Mouse (Mus musculus) limb, embryonic 13.5 days (tissue): Measurements from ENCODE around the gene Zswim4. TPM values are rescaled to one million over a fixed set of nuclear protein-coding genes. Genes with fewer than 3 reads are reported as not detected.

Experiments used
- microRNA counts: library from miRNA; unstranded; fragments of <30 nt; microRNA quantifications from one replicate; lab custom pipeline; 2016
- microRNA-seq: library from miRNA; unstranded; fragments of <30 nt; microRNA quantifications from one replicate; pipeline ENCODE4, GENCODE M21; 2016
- polyA plus RNA-seq: library from polyadenylated mRNA; unstranded; fragments of >200 nt; fragmentation: Nextera tagmentation; extraction: Ambion mirVana; gene quantifications from 2 replicates; pipeline ENCODE4 v1.2.1, GENCODE M21; 2015

The Zswim4 gene
- polyA plus RNA-seq, 1 experiment from 2014 or later: 23.5 TPM

MicroRNAs within 50 kb of the gene (microRNA counts, 519-probe panel; counts per million panel counts)
- 3,015 counts per million, percentile 50 among the panel's probes with 10 or more counts for microRNA mmu-miR-181c (lab: Ali Mortazavi, UCI)
- 4,492 counts per million, percentile 86 among the panel's probes with 10 or more counts for microRNA mmu-miR-23a (lab: Ali Mortazavi, UCI)
- microRNA mmu-miR-27a (lab: Ali Mortazavi, UCI): 4,913 counts per million, percentile 93 among the panel's probes with 10 or more counts

Small RNAs within 50 kb of the gene (microRNA-seq; reads per million reads assigned to microRNA genes)
- gene Mir181c: 6,834 reads per million, percentile 93 among the genes with 10 or more reads in this experiment
- gene Mir181d: 3,666 reads per million, percentile 88 among the genes with 10 or more reads in this experiment
- 17,733 reads per million, percentile 97 among the genes with 10 or more reads in this experiment for gene Mir23a
- not detected for gene Mir24-2
- 235 reads per million, percentile 63 among the genes with 10 or more reads in this experiment for gene Mir27a
- not detected for gene Mir3074-2

Other genes with a start within 250 kb of the Zswim4 start
- gene Samd1, start 239.4 kb downstream of the Zswim4 start, polyA plus RNA-seq: 12.3 and 12.4 TPM in 2 replicates
- 1.3 and 1.4 TPM in 2 replicates for gene 1700067K01Rik, start 235.6 kb downstream of the Zswim4 start, polyA plus RNA-seq
- gene 2210011C24Rik, start 224.9 kb downstream of the Zswim4 start, polyA plus RNA-seq: 0.22 and 0.31 TPM in 2 replicates
- 6.6 and 7.6 TPM in 2 replicates for gene Palm3, start 215.6 kb downstream of the Zswim4 start, polyA plus RNA-seq
- 0.98 and 1.1 TPM in 2 replicates for gene Il27ra, start 194.5 kb downstream of the Zswim4 start, polyA plus RNA-seq
- not detected in 2 replicates for gene Rln3, start 192.1 kb downstream of the Zswim4 start, polyA plus RNA-seq
- gene Gm10643, start 171.9 kb downstream of the Zswim4 start, polyA plus RNA-seq: 1.5 and 1.6 TPM in 2 replicates
- gene Rfx1, start 170.2 kb downstream of the Zswim4 start, polyA plus RNA-seq: 9.5 and 10.1 TPM in 2 replicates
- 12.4 and 13.3 TPM in 2 replicates for gene Dcaf15, start 132.3 kb downstream of the Zswim4 start, polyA plus RNA-seq
- gene Podnl1, start 111.1 kb downstream of the Zswim4 start, polyA plus RNA-seq: 1.9 and 2.2 TPM in 2 replicates
- 27.6 and 29.3 TPM in 2 replicates for gene Cc2d1a, start 89.1 kb downstream of the Zswim4 start, polyA plus RNA-seq
- 1.6 and 2.0 TPM in 2 replicates for gene 4930432K21Rik, start 89.0 kb downstream of the Zswim4 start, polyA plus RNA-seq
- 5.7 TPM in 2 replicates for gene Nanos3, start 51.8 kb downstream of the Zswim4 start, polyA plus RNA-seq
- 325 and 338 TPM in 2 replicates for gene D8Ertd738e, start 12.7 kb upstream of the Zswim4 start, polyA plus RNA-seq
- gene Mri1, start 20.3 kb upstream of the Zswim4 start, polyA plus RNA-seq: 70.9 and 73.9 TPM in 2 replicates
- gene Ccdc130, start 33.3 kb upstream of the Zswim4 start, polyA plus RNA-seq: 18.0 and 21.0 TPM in 2 replicates
- 9.3 and 10.4 TPM in 2 replicates for gene Cacna1a, start 151.4 kb upstream of the Zswim4 start, polyA plus RNA-seq